Mouse (Mus musculus) forebrain, embryonic 12.5 days (tissue): ENCODE measurements around the gene Zyx. TPM values are rescaled to one million over a fixed set of nuclear protein-coding genes. Genes with fewer than 3 reads are reported as not detected.

Source experiments
- ATAC-seq: fragments of 200-750 bp; cut with Nextera tagmentation; 2 replicates; pipeline ENCODE4 v1.8.0; 2017; ENCODE audit warnings: moderate TSS enrichment; ENCODE audit not compliant: low FRiP score
- H3K27ac ChIP-seq: fragments of 300-500 bp; sonication (generic); 2 replicates; pipeline ENCODE4 v1.5.1; 2016; ENCODE audit warnings: mild to moderate bottlenecking
- H3K27me3 ChIP-seq: fragments of 300-500 bp; sonication (generic); 2 replicates; pipeline ENCODE4 v1.6.1; 2016; ENCODE audit warnings: mild to moderate bottlenecking
- H3K36me3 ChIP-seq: fragments of 300-500 bp; sonication (generic); replicated peaks from 2 replicates; pipeline ENCODE4 v1.6.1; 2016; ENCODE audit warnings: mild to moderate bottlenecking
- H3K4me1 ChIP-seq: fragments of 300-500 bp; sonication (generic); 2 replicates; pipeline ENCODE4 v1.6.1; 2016
- H3K4me2 ChIP-seq: fragments of 300-500 bp; sonication (generic); 2 replicates; pipeline ENCODE4 v1.6.1; 2016; ENCODE audit warnings: mild to moderate bottlenecking, moderate library complexity
- H3K4me3 ChIP-seq: fragments of 300-500 bp; sonication (generic); replicated peaks from 2 replicates; pipeline ENCODE4 v1.5.1; 2016; ENCODE audit warnings: mild to moderate bottlenecking
- H3K9ac ChIP-seq: fragments of 300-500 bp; sonication (generic); 2 replicates; pipeline ENCODE4 v1.6.1; 2016; ENCODE audit warnings: mild to moderate bottlenecking
- H3K9me3 ChIP-seq: fragments of 300-500 bp; sonication (generic); 2 replicates; pipeline ENCODE4 v1.6.1; 2016
- WGBS: fragments of 180-500 bp; shearing (Covaris S2); methylation state at CpG from one replicate; pipeline ENCODE4 v1.1.7; 2016; 5-methylcytosine and 5-hydroxymethylcytosine counted together
- polyA plus RNA-seq: library from polyadenylated mRNA; unstranded; fragments of >200 nt; fragmentation: Nextera tagmentation; extraction: Ambion mirVana; gene quantifications from 2 replicates; pipeline ENCODE4 v1.2.1, GENCODE M21; 2016

The Zyx gene
- 66.6 and 71.1 TPM in 2 replicates for polyA plus RNA-seq

GRCm38 (mm10) chr6:42349426-42350020 is at the start of gene Zyx:
Gene Zyx, plus strand, starts transcription at chr6:42349630.
- Histone ChIP-seq H3K4me1 (peaks cover 38% of the 10 kb centered on the region), H3K4me3 (peak within 1 kb of the TSS; percentile 81), H3K36me3 (peaks cover 16% of the 10 kb centered on the region), H3K4me2 (peak within 1 kb of the TSS; percentile 86), H3K27me3 (no peaks in the 10 kb centered on the region), H3K9me3 (no peaks in the 10 kb centered on the region), H3K27ac (peak within 1 kb of the TSS; percentile 93), H3K9ac (peak within 1 kb of the TSS; percentile 81)
- ATAC-seq = peak; percentile 91
- 1% methylated on average over 25 of the region's 36 CpGs for WGBS

- H3K9me3 ChIP-seq = no peaks in the 10 kb centered on the region
- H3K36me3 ChIP-seq = peaks cover 85% of the 10 kb centered on the region
- H3K27me3 ChIP-seq = no peaks in the 10 kb centered on the region
- H3K4me1 ChIP-seq = no peaks in the 10 kb centered on the region
- ATAC-seq = no peak
- H3K4me3 ChIP-seq = no peak overlapping the region
- H3K9ac ChIP-seq = no peak overlapping the region
- H3K27ac ChIP-seq = no peak overlapping the region
- 45% methylated on average over 8 of the region's 8 CpGs for WGBS
- H3K4me2 ChIP-seq = no peak overlapping the region
These were observed 39.5 kb upstream of the Zyx start for GRCm38 (mm10) chr6:42309816-42310378.

- WGBS = 83% methylated on average over 2 of the region's 2 CpGs
These were observed 38.9 kb upstream of the Zyx start for GRCm38 (mm10) chr6:42310427-42311053.

GRCm38 (mm10) chr6:42318293-42318692 is 31.1 kb upstream of the Zyx start:
- H3K27ac ChIP-seq = no peak overlapping the region
- no peak overlapping the region for H3K4me2 ChIP-seq
- 90% methylated on average over 4 of the region's 4 CpGs for WGBS
- H3K9ac ChIP-seq = no peak overlapping the region
- no peaks in the 10 kb centered on the region for H3K27me3 ChIP-seq
- H3K9me3 ChIP-seq = no peaks in the 10 kb centered on the region
- H3K36me3 ChIP-seq = peaks cover 34% of the 10 kb centered on the region
- no peak overlapping the region for H3K4me3 ChIP-seq
- H3K4me1 ChIP-seq = peaks cover 14% of the 10 kb centered on the region; the same call in 1 of the 2 replicates
- no peak for ATAC-seq

More at GRCm38 (mm10) chr6:42310427-42311053, 38.9 kb upstream of the Zyx start:
- H3K27ac ChIP-seq = no peak overlapping the region
- peaks cover 78% of the 10 kb centered on the region for H3K36me3 ChIP-seq
- H3K9me3 ChIP-seq = no peaks in the 10 kb centered on the region
- H3K4me2 ChIP-seq = no peak overlapping the region
- H3K4me1 ChIP-seq = no peaks in the 10 kb centered on the region
- H3K9ac ChIP-seq = no peak overlapping the region
- no peak for ATAC-seq
- H3K27me3 ChIP-seq = no peaks in the 10 kb centered on the region
- no peak overlapping the region for H3K4me3 ChIP-seq

GRCm38 (mm10) chr6:42323371-42324066 is 25.9 kb upstream of the Zyx start:
- H3K4me1 ChIP-seq = peaks cover 22% of the 10 kb centered on the region; the same call in 1 of the 2 replicates
- H3K27ac ChIP-seq = peak overlapping the region; percentile 91
- no peaks in the 10 kb centered on the region for H3K9me3 ChIP-seq
- H3K9ac ChIP-seq = peak overlapping the region; percentile 82
- H3K4me2 ChIP-seq = peak overlapping the region; percentile 91
- H3K36me3 ChIP-seq = peaks cover 5% of the 10 kb centered on the region
- no peaks in the 10 kb centered on the region for H3K27me3 ChIP-seq
- under 1% methylated on average over 28 of the region's 28 CpGs for WGBS
- peak; percentile 43 for ATAC-seq
- H3K4me3 ChIP-seq = peak overlapping the region; percentile 81

GRCm38 (mm10) chr6:42324067-42324481 is 25.4 kb upstream of the Zyx start:
- Histone ChIP-seq H3K9ac (peak overlapping the region; percentile 82), H3K9me3 (no peaks in the 10 kb centered on the region), H3K4me3 (peak overlapping the region; percentile 81), H3K27ac (peak overlapping the region; percentile 91), H3K27me3 (no peaks in the 10 kb centered on the region), H3K4me1 (peaks cover 22% of the 10 kb centered on the region; the same call in 1 of the 2 replicates), H3K36me3 (no peaks in the 10 kb centered on the region; the same call in 1 of the 2 replicates), H3K4me2 (peak overlapping the region; percentile 91)
- under 1% methylated on average over 16 of the region's 32 CpGs for WGBS
- peak; percentile 85 for ATAC-seq

- Histone ChIP-seq H3K4me2 (peak within 1 kb of the TSS; percentile 91), H3K27me3 (no peaks in the 10 kb centered on the region), H3K9ac (peak within 1 kb of the TSS; percentile 82), H3K27ac (peak within 1 kb of the TSS; percentile 91), H3K4me3 (peak within 1 kb of the TSS; percentile 81), H3K4me1 (peaks cover 22% of the 10 kb centered on the region; the same call in 1 of the 2 replicates), H3K9me3 (no peaks in the 10 kb centered on the region), H3K36me3 (no peaks in the 10 kb centered on the region; the same call in 1 of the 2 replicates)
- under 1% methylated on average over 32 of the region's 68 CpGs for WGBS
- peak; percentile 91 for ATAC-seq
These were observed 24.8 kb upstream of the Zyx start, which contains the start of gene Fam131b for GRCm38 (mm10) chr6:42324482-42325267. Gene Fam131b, minus strand, starts transcription at chr6:42324643.

- peak overlapping the region; percentile 91 for H3K27ac ChIP-seq
- WGBS = under 1% methylated on average over 7 of the region's 7 CpGs
- H3K9ac ChIP-seq = peak overlapping the region; percentile 82
- no peaks in the 10 kb centered on the region; the same call in 1 of the 2 replicates for H3K36me3 ChIP-seq
- peak overlapping the region; percentile 81 for H3K4me3 ChIP-seq
- H3K27me3 ChIP-seq = no peaks in the 10 kb centered on the region
- no peak for ATAC-seq
- H3K4me2 ChIP-seq = peak overlapping the region; percentile 91
- H3K9me3 ChIP-seq = no peaks in the 10 kb centered on the region
- peaks cover 22% of the 10 kb centered on the region; the same call in 1 of the 2 replicates for H3K4me1 ChIP-seq
These were observed 24.2 kb upstream of the Zyx start for GRCm38 (mm10) chr6:42325268-42325609.

GRCm38 (mm10) chr6:42326509-42326908 is 22.9 kb upstream of the Zyx start:
- Histone ChIP-seq H3K9ac (no peak overlapping the region), H3K9me3 (no peaks in the 10 kb centered on the region), H3K36me3 (no peaks in the 10 kb centered on the region), H3K4me3 (no peak overlapping the region), H3K4me2 (no peak overlapping the region), H3K27me3 (no peaks in the 10 kb centered on the region), H3K4me1 (peaks cover 22% of the 10 kb centered on the region; the same call in 1 of the 2 replicates), H3K27ac (no peak overlapping the region)
- WGBS = 90% methylated on average over 3 of the region's 3 CpGs
- no peak for ATAC-seq

GRCm38 (mm10) chr6:42328757-42329156 is 20.7 kb upstream of the Zyx start:
- no peak for ATAC-seq
- WGBS = 81% methylated on average over 3 of the region's 3 CpGs
- H3K4me2 ChIP-seq = no peak overlapping the region

GRCm38 (mm10) chr6:42330216-42330615 is 19.2 kb upstream of the Zyx start:
- H3K9ac ChIP-seq = no peak overlapping the region
- no peaks in the 10 kb centered on the region for H3K36me3 ChIP-seq
- H3K27ac ChIP-seq = no peak overlapping the region
- no peaks in the 10 kb centered on the region for H3K9me3 ChIP-seq
- ATAC-seq = no peak
- 0 out of 2 replicates have a peak, but pooled peaks cover 5% of the 10 kb centered on the region for H3K4me1 ChIP-seq
- 77% methylated on average over 3 of the region's 3 CpGs for WGBS
- no peak overlapping the region for H3K4me3 ChIP-seq
- H3K4me2 ChIP-seq = no peak overlapping the region
- H3K27me3 ChIP-seq = no peaks in the 10 kb centered on the region

More at GRCm38 (mm10) chr6:42328757-42329156, 20.7 kb upstream of the Zyx start:
- H3K9ac ChIP-seq = no peak overlapping the region
- H3K36me3 ChIP-seq = no peaks in the 10 kb centered on the region
- no peak overlapping the region for H3K4me3 ChIP-seq
- H3K9me3 ChIP-seq = no peaks in the 10 kb centered on the region
- H3K27ac ChIP-seq = no peak overlapping the region
- no peaks in the 10 kb centered on the region for H3K27me3 ChIP-seq
- 0 out of 2 replicates have a peak, but pooled peaks cover 5% of the 10 kb centered on the region for H3K4me1 ChIP-seq
